Mouse (Mus musculus) ovary, adult 18-20 months (tissue): Measurements from ENCODE around the gene Chrna3.

ENCODE experiments used
- DNase-seq: peaks from one replicate; pipeline ENCODE4 v3.0.0; 2022; ENCODE audit warnings: low spot score, mixed read lengths

The Chrna3 gene

DNA sequence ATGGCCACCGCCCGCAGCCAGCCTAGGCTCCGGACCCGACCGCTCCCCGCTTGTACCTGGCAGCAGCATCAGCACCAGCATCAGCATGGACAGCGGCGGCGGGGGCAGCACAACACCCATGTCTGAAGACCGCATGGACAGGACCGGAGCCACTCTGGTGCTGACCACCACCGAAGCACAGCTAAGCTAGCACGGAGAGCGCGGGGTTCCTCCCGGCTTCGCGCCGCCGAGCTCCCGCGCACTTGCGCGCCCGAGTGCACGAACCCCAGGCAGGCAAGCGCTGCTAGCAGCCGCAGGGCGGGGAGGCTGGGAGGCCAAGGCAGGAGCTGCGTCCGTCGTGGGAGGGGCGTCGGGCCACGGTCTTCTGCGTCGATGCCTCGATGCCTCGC is at the start of gene Chrna3:
Gene Chrna3, minus strand, starts transcription at position 288 of the 389 bp plus-strand sequence.
- DNase-seq = no peak

DNA sequence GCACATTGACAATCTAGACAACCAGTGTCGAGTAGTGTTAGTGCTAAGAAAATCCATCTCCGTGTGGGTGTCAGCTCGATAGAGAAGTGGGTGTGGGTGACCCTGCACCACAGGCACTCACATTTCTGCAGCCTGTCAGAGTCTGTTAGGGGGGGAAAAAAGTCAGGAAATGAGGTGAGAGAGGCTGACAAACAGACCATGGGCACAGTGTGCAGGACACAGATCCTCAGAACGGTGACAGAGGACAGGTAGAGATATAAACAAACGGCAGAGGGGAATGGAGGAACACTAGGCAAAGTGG is 41.6 kb upstream of the Chrna3 start:
- no peak for DNase-seq

DNA sequence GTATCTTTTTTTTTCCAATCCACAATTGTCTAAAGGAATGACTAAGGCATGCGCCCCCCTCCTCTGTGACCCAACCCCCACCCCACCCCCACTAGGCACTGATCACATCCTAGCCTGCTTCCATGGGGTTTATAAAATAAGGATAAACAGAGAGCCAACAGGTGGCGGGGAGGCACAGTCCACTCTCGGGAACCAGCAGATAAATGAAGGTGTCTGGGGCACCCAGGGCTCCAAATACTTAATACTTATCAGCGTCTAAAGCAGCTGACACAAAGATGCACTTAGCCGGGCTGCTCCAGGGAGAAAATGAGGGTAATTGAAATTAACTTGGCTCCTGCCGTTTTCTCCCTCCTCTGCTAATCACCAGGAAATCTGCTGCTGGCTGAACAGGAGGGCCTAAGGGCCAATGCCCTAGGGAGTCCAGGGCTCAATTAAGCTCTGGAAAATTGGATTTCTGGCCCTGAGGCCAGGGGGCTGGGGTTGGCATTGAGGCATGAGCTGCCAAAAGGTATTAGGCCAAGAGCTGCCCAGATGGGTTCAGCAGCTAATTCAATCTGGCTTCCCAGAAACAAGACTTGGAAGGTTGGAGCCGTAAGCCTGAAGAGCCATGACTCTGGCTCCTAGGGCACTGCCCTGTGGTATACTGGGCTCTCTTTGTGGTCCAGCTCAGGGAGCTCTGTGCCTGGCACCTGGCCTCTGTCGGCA is 41.0 kb upstream of the Chrna3 start:
- no peak for DNase-seq

DNA sequence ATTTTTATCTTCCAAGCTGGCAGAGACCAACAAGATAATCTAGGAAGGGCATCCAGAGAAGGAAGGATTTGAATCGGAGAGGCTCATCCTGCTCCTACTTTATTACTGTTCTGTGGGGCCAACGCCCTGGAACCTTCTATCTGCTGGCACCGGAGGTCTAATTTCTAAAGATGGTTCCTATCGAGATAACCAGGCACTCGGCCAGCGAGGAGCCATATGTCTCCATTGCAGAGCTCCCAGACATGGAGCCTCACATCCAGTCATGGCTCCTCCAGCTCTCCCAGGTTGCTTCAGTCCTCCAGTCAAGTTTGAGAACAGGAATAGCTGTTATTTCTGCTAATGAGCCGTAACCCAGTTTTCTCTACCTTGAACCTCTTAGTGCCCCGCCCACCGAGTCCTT is 38.9 kb upstream of the Chrna3 start:
- no peak for DNase-seq

DNA sequence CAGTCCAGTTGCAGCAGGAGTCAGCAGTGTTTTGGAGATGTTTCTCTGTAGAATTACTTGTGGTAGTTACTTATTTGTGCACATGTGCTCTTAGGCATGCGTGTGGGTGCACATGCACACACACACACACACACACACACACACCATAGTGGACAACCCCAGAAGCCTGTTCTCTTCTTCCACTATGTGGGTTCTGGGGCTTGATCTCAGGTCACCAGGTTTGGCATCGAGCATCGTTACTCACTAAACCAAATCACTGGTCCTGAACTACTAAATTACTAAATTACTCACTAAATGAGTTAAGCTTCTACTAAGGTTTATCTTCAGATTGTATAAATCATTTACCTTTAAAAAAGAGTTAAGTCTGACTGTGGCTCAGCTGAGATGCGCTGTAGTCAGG is 31.7 kb upstream of the Chrna3 start:
- no peak for DNase-seq

DNA sequence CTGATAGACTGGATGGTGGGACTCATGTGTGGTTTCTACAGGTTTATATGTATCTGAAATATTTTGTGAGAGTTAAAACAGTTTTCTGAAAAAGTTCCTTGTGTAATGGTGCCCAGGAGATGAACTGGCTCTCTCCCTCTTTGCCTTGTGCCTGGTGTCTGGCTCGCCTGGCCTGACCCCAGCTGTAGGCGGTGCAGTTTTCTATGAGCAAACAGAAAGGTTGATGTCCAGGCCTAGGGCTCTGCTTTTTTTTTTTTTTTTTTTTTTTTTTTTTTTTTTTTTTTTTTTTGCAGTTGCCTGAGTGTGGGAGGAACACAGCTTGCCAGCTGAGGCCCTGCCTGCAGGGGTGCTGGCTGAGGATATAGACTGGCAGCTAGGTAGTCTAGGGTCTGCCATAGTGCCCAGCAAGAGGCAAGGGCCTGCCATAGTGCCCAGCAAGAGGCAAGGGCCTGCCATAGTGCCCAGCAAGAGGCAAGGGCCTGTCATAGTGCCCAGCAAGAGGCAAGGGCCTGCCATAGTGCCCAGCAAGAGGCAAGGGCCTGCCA is 29.1 kb upstream of the Chrna3 start:
- no peak for DNase-seq

DNA sequence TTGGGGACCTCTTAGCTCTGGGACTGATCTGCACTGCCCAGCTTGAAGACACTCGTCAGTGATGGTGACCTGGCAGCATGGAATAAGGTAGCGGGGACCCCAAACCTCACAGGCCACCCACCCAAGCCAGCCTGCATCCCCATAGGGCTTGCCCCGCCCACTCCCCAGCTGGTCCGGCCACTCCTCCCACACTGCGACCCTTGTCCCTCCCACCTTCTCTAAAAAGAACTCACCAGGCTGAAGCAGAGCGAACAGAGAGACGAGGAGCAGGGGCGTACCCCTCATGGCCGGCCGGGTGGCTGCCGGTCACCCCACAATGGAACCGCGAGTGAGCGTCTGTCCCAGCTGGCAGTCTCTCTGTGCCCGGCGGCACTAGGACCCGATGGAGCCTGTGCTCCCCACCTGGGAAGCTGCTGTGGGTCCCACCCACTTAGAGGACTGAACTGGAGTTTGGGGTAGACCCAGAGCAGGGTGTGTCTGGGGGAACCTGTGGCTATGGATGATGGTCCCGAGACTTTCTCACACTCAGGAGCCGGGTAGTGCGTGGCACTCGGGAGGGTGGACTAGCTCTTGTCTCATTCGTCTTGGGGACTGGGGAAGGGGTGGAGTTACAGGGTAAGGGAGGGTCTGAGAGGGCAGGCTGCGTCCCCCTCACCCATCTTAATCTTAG is 22.0 kb upstream of the Chrna3 start, which contains the start of gene Chrnb4:
Gene Chrnb4, minus strand, starts transcription at position 569 of the 670 bp plus-strand sequence.
- no peak for DNase-seq

DNA sequence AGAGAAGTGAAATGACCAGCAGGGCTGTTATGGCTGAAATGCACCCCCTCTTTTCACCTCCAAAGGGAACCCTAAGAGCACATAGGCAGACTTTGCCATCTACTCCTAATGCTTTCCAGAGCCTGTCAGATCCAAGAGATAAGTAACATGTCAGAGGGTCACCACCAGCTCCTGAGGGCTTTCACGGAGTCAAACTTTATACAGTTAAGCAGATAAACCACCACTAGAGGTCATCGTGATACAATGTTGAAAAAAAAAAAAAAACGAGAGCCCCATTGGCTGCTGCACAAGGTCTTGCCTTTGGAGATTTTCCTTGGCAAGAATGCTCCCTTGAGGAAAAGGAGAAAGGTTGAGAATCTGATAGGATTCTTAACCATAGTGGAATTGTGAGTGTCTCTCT is 20.4 kb upstream of the Chrna3 start:
- DNase-seq = no peak

DNA sequence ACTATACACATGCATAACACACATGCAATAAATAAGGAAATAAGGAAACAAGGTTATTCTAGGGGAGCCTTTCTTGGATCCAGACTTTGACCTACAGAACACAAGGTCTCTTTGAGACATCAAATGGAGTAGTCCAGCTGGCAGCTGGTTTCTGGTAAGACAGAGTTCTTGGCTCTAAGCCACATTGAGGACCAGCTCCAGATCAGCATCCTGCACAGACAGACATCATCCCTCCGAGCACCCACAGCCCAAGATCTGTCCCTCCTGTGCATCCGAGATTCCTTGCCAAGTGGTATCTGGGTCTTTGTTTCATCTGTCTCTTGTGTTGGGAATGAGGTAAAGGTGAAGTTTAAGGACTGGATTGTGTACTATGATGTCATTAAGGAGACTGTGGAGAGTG is 18.6 kb upstream of the Chrna3 start:
- DNase-seq = no peak

DNA sequence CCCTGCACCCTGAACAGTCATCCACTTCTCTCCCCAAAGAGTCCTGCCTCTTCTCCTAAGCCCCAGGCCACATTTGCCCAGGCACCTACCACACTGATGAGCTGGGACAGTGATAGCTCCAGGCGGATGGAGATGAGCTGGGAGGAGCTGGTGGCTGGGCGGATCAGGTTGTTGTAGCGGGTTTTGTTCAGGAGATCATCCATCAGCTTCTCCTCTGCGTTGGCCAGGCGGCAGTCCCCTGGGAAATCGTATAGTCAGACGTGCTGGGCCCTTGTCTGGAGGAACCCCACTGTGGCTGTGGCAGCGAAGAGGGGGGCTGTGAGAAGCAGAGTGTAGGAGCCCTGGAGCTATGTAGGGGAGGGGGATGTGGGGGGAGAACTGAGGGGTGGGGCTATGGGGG is 17.3 kb upstream of the Chrna3 start:
- DNase-seq = no peak

DNA sequence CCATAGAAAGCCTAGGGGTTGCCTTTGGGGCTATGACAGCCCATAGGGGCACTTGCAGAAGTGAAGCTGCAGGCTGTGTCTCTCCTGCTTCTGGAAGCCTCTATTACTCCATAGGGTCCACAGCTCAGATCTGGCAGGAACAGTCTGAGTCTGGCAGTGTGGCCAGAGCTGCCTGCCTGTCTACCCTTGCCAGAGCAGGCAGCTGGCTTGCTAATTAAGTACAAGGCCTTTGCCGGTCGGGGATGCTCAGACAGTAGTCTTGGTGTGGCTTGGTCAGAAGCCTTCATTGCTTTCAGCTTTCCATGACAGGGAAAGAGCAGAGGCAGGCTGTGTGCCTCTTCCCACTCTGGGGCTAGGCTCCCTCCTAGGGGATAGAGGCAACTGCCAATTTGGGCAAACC is 15.0 kb upstream of the Chrna3 start:
- no peak for DNase-seq

DNA sequence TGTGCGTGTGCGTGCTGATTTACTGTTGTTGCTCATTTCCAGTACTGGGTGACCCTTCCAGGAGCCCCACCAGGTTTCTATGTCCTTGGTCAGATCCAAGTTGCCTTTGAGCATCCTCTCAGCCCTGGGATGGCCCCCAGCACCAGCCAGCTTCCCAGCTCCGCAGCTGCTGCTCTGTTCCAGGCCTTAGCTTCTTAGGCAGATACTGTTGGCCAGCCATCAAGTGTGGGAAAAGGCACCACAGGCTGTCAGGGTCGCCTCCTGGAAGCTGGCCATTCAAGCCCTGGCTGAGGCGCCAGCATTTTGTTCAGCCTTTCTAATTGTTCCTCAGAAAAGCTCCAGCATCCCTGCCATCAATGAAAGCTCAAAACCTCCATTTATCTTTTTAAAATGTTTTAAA is 13.6 kb upstream of the Chrna3 start:
- no peak for DNase-seq

DNA sequence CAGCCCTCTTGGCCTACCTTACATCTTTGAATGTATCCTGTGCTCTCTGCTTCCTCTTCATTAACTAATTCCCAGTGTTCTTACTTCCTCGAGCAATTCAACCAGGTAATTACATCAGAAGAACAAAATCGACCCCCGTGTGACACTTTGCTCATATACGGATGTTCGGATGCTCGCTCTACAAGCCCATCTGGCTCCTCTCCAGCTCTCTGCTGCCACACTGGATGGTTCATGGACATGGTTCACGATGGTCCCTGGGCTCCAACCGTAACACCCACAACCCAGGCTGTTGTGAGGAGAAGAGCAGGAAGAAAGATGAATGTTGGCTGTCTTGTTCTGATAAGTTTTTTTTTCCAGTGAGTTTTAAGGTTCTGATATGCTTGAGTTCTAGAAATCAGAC is 12.6 kb upstream of the Chrna3 start:
- DNase-seq = no peak

DNA sequence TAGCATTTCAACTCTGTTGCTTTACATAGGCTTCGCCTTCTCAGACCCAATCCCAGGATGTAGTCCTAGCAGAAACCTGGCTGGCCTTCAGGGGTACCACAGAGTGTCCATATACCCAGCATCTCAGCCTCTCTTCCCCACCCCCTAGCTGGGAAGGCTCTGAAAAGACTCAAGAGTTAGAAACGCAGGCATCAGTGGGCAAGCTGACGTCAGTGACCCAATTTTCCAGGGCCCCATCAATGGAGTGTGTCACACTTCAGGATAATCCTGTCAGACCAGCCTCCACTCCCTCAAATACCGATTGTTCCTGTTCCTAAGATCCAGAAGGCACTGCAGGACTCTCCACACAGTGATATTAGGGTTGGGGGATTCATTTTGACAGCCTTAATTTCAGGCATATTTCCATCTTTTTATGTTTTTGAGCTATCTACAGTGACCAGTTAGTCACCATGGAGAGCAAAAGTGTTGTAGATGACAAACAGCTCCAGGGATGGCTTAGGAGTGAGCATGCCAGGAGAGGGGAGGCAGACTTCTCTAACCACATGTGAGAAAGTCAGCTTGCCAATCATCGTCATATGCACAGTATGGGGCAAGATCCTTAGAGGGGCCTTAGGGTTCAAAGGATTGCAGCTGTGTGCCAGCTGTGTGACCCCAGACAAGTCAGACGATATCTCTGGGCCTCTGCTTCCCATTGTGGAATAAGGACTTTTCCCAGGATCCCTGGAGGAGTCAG is 5.2 kb upstream of the Chrna3 start:
- no peak for DNase-seq

DNA sequence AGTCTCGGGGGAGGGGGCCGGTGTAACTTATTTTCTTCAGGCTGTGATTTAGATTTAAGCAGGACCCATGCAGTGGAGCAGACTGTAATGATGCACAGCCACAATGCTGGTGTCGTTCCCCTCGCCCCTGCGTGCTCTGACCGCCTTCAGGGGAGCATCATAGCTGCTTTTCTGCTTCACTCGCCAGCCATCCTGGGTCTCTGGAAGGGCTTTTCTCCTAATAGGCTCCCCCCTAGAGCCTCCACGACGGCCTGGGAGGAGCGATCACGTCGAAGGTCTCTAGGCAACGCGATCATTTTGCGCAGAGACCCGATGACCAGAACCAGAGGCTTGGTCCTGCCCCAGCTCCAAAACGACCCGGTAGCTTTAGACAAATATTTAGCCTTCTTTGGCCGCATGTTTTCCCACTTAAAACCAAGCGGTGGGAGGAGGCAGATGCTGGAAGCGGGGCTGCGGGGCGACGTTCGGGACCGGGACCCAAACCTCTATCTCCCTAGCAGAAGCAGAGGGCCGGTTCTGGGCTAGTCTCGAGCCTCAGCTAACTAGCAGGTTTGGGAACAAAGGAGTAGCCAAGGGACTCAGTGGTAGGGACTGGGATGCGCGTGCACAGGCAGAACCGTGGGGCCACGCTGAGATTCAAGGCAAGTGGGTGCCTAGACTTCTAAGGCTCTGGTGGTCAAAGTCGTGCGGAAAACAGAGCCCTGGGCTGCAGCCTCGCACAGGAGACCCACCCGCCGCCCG is 658 bp downstream of the Chrna3 start:
- DNase-seq = no peak

DNA sequence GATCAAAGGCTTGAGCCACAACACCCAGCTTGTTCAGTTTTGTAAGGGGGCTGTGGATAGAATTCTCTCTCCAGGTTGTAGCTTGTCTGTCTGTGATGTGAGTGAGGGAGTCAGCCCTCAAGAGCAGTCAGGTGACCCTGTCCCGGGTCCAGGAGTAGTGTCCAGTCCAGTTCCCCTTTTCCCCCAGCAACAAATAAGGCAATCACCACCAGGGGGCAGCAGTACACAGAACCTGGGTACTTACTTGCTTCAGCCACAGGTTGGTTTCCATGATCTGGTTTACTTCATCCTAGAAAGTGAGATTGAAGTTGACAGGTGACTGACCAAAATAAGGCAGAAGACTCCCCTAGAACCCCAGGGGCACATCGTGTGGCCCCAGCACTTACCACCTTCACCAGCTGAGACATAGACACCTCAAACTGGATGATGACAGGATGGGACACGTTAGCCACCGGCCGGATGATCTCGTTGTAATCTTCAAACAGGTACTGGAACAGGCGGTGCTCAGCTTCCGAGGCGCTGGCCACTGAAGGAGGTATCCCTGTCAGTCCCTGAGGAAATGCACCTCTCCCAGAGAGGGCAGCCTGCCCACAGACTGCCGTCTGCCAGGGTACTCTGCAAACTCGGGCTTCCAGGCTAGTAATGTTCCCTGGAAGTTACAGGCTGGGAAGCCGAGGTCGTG is 2.3 kb downstream of the Chrna3 start:
- DNase-seq = no peak

DNA sequence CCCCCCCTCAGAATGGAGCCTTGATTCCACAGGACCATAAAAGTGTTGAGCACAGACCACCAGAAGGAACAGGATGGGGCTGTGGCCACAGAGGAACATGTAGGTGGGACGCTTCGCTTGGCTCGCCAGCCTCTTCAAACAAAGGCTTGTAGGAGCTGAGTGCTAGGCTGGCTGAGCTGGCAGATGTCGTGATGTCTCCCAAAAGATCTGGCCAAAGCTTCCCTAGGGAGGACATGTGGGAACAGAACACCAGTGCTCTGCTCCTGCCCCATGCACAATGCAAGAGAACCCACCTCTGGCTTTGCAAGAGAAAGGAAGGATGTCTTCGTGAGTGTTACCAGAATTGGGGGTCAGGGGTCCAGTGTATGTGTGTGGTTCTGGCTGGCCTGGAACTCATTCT is 3.0 kb downstream of the Chrna3 start:
- no peak for DNase-seq

DNA sequence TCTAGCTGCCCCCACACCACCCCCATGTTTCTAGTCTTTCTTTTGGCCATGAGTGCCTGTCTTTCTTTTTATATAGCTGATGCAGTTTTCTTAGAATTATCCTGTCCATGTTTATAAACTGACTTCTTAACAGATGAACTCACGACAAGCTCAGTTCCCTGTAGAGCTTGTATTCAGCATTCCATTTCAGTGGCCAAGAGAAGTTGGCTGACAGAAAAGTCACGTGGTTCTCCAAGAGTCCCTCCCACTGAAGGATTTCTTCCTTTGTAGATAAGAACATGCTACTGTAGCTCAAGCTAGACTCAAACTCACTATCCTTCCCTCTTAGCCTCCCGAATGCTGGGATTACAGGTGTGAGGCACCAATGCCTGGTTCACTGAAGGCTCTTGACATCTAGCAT is 9.4 kb downstream of the Chrna3 start:
- no peak for DNase-seq

DNA sequence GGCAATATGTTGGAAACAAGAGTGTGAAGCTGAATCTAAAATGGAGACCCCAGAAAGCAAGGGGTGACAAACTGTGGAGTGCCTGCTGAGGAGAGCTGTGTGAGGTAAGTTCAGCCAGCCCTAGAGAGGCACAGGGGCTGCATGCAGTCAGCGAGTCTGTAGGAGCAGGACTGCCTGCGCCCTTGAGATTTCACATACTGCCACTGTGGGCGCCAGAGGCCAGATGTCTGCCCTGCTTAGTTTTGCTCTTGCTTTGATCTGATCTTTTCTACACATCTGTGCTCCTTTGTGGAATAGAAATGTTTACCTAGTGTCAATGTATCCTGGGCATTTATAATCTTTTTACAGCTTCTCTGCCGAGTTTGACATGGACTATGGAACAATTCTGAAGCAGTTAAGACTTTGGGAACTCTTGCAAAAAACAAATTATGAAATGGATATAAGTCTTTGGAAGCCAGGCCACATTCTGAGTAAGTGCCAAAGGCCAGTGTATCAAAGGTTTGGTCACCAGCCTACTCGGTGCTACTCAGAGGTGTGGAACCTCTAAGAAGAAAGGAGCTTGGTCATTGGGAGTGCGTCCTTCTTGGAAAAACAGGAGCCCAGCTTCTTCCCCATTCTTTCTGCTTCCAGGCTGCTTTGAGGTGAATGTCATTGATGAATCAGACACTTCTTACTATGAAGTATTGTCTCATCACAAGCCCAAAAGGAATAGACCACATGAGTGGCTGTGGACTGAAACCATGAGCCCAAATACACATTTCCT is 15.6 kb downstream of the Chrna3 start:
- no peak for DNase-seq

DNA sequence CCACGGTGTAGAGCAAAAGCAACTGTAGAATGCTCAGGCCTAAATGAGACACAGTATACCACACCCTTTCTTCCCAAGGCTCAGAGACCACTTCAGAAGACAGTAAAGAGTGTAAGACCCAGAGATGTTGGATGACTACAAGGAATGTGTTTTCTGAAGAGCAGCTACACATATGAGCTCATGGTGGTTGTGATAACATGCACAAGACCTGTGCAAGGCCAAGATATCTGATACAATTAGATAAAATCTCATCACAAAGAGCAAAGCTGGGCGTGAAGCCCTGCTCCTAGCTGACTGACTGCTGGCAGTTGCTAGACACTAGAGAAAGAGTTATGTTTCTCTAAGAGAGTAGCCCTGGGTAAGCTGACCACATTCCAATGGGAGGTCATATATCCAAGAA is 16.7 kb downstream of the Chrna3 start:
- no peak for DNase-seq

DNA sequence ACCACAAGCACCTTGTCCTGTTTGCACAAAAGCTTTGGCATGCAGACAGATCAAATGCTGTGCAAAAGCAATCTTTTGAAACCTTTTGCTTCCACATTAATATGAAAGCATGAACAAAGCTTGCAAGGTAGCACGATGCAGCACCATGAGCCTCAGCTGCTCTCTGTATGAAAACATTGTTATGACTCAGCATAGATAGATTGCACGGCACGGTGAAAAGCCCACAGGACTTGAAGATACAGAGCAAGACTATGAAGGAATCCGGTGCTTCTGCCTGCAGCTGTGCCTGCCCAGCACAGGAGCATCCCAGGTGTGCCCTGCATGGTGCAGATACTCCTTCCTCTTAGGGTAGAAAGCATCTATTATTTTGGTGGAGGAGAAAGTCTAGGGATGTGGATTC is 22.8 kb downstream of the Chrna3 start:
- no peak for DNase-seq
